13 mouse cellular contexts compared by ENCODE assay signal in genomic region chr3:28680851-28681250, GRCm38 (mm10). TPM values are rescaled to one million over a fixed set of nuclear protein-coding genes. Genes with fewer than 3 reads are reported as not detected.
"Had no signal": no experiment of that assay in that cellular context is flagged by ENCODE, and none has a peak within 500 bp of the region (broad histone marks: within the 10 kb centered on the region; RNA-seq: fewer than 3 reads in every experiment).

No protein-coding gene starts in this region.

- H3K27ac ChIP-seq: intestine, embryonic 15.5 days; layer of hippocampus, adult 2 months; limb, embryonic 15.5 days had no signal

- H3K27me3 ChIP-seq: intestine, embryonic 15.5 days; limb, embryonic 15.5 days; liver, embryonic 13.5 days had no signal

- H3K9ac ChIP-seq: intestine, embryonic 15.5 days; limb, embryonic 15.5 days; liver, embryonic 13.5 days had no signal

- ATAC-seq: intestine, embryonic 15.5 days had no signal

- H3K4me2 ChIP-seq: intestine, embryonic 15.5 days; limb, embryonic 15.5 days; liver, embryonic 13.5 days had no signal

- H3K4me3 ChIP-seq: intestine, embryonic 15.5 days; layer of hippocampus, adult 2 months; limb, embryonic 15.5 days; liver, embryonic 13.5 days had no signal

- DNase-seq: kidney, adult 18-20 months; kidney, postnatal 10 days; kidney, postnatal 4 days; liver, embryonic 13.5 days; lung, adult 18-20 months; lung, postnatal 36 days; thymus, adult 2 months; thymus, postnatal 25 days had no signal

- H3K4me1 ChIP-seq: intestine, embryonic 15.5 days; limb, embryonic 15.5 days had no signal

- H3K36me3 ChIP-seq: intestine, embryonic 15.5 days; limb, embryonic 15.5 days; liver, embryonic 13.5 days had no signal

- H3K9me3 ChIP-seq: intestine, embryonic 15.5 days; limb, embryonic 15.5 days; liver, embryonic 13.5 days had no signal

RNA-seq across cellular contexts. Expression of gene Slc2a2, which starts 16.9 kb away (rescaled TPM):
- polyA plus RNA-seq: limb, embryonic 11.5 days; midbrain, postnatal 0 days had no signal
